Mouse (Mus musculus): ENCODE data around the gene Zc3h18.

The Zc3h18 gene

GRCm38 (mm10) chr8:122393717-122394116 lies 17.3 kb downstream of the Zc3h18 start:
- DNase-seq (ENCODE audit: low read depth, low spot score) = no peak

GRCm38 (mm10) chr8:122395291-122395690 lies 18.9 kb downstream of the Zc3h18 start:
- peak; percentile 82 for DNase-seq (ENCODE audit: low read depth, low spot score)

- no peak for DNase-seq (ENCODE audit: low read depth, low spot score)
Measured at GRCm38 (mm10) chr8:122398186-122398585, 21.8 kb downstream of the Zc3h18 start.

GRCm38 (mm10) chr8:122405146-122405805 lies 28.9 kb downstream of the Zc3h18 start:
- no peak for DNase-seq (ENCODE audit: low read depth, low spot score)

- no peak for DNase-seq (ENCODE audit: low read depth, low spot score)
Measured at GRCm38 (mm10) chr8:122407678-122408077, 31.3 kb downstream of the Zc3h18 start.

GRCm38 (mm10) chr8:122414311-122414710 lies 37.9 kb downstream of the Zc3h18 start:
- no peak for DNase-seq (ENCODE audit: low read depth, low spot score)

- no peak for DNase-seq (ENCODE audit: low read depth, low spot score)
Measured at GRCm38 (mm10) chr8:122415554-122415953, 39.1 kb downstream of the Zc3h18 start.

GRCm38 (mm10) chr8:122419881-122420555 lies 43.6 kb downstream of the Zc3h18 start:
- DNase-seq (ENCODE audit: low read depth, low spot score) = peak; percentile 76

- no peak for DNase-seq (ENCODE audit: low read depth, low spot score)
Measured at GRCm38 (mm10) chr8:122421376-122422070, 45.1 kb downstream of the Zc3h18 start, which contains the start of gene Il17c. TSS of gene Il17c (plus strand) at chr8:122422020.

GRCm38 (mm10) chr8:122423217-122423616 lies 46.8 kb downstream of the Zc3h18 start:
- no peak for DNase-seq (ENCODE audit: low read depth, low spot score)

GRCm38 (mm10) chr8:122423659-122424058 lies 47.2 kb downstream of the Zc3h18 start:
- DNase-seq (ENCODE audit: low read depth, low spot score) = no peak

- DNase-seq (ENCODE audit: low read depth, low spot score) = no peak
Measured at GRCm38 (mm10) chr8:122426145-122426544, 49.7 kb downstream of the Zc3h18 start.

- no peak for DNase-seq (ENCODE audit: low read depth, low spot score)
Measured at GRCm38 (mm10) chr8:122427607-122428006, 51.2 kb downstream of the Zc3h18 start.

- DNase-seq (ENCODE audit: low read depth, low spot score) = no peak
Measured at GRCm38 (mm10) chr8:122428163-122428562, 51.8 kb downstream of the Zc3h18 start.

GRCm38 (mm10) chr8:122430058-122430636 lies 53.7 kb downstream of the Zc3h18 start:
- DNase-seq (ENCODE audit: low read depth, low spot score) = peak; percentile 48

- no peak for DNase-seq (ENCODE audit: low read depth, low spot score)
Measured at GRCm38 (mm10) chr8:122430646-122431045, 54.2 kb downstream of the Zc3h18 start.

GRCm38 (mm10) chr8:122431694-122432442 lies 55.5 kb downstream of the Zc3h18 start:
- no peak for DNase-seq (ENCODE audit: low read depth, low spot score)

GRCm38 (mm10) chr8:122432443-122433268 lies 56.2 kb downstream of the Zc3h18 start, which contains the start of gene Cyba:
TSS of gene Cyba (minus strand) at chr8:122432930.
- DNase-seq (ENCODE audit: low read depth, low spot score) = no peak

- DNase-seq (ENCODE audit: low read depth, low spot score) = no peak
Measured at GRCm38 (mm10) chr8:122433269-122433905, 57.0 kb downstream of the Zc3h18 start.

- DNase-seq (ENCODE audit: low read depth, low spot score) = no peak
Measured at GRCm38 (mm10) chr8:122435375-122435774, 59.0 kb downstream of the Zc3h18 start.

Measured in brain, adult 2 months (tissue).